ENCODE assay signal across 8 mouse cellular contexts in genomic region chr7:79715187-79715981, GRCm38 (mm10). TPM values are rescaled to one million over a fixed set of nuclear protein-coding genes. Genes with fewer than 3 reads are reported as not detected.
DNase-seq lines count a peak whose midpoint lies in the region; ATAC-seq and TF ChIP-seq lines count a peak whose summit lies in the region.

Gene Kif7 (minus strand): TSS chr7:79715720.

- peak; percentile 52 to 66 for DNase-seq in cerebellum, postnatal 14 days
- no peak for DNase-seq in cerebellum, adult 9-11 months
- peak; percentile 95 for DNase-seq in adrenal gland, postnatal 10 days
- DNase-seq in heart, postnatal 4 days = peak; percentile 89
- DNase-seq in left cerebral cortex, postnatal 25 days (ENCODE audit: low spot score in 2 of 2) = peak; percentile 36 to 40
- DNase-seq in spleen, adult 2 months (ENCODE audit: low read depth in 1 of 2, low spot score in 2 of 2) = peak in 1 of 2 experiments; percentile 32

- no peak for TF ChIP-seq CTCF in spleen, adult 2 months (IDR thresholded peaks at IDR 0.05; ENCODE audit: extremely low read depth, insufficient read depth, insufficient read length, insufficient replicate concordance)

- peaks cover 26% of the 10 kb centered on the region for H3K27me3 ChIP-seq in forebrain, embryonic 13.5 days
- H3K27me3 ChIP-seq in spleen, adult 2 months (ENCODE audit: control insufficient read depth, insufficient read depth, low read length) = peaks cover 7% of the 10 kb centered on the region

- peaks cover 22% of the 10 kb centered on the region for H3K4me1 ChIP-seq in forebrain, embryonic 13.5 days
- H3K4me1 ChIP-seq in spleen, adult 2 months (ENCODE audit: control insufficient read depth, insufficient read depth, insufficient read length) = no peaks in the 10 kb centered on the region

- TF ChIP-seq POLR2A in spleen, adult 2 months (IDR thresholded peaks at IDR 0.05; ENCODE audit: low read depth, low read length) = no peak

- H3K9ac ChIP-seq in forebrain, embryonic 13.5 days = peak within 1 kb of the TSS; percentile 77

- peak within 1 kb of the TSS; percentile 67 for H3K4me3 ChIP-seq in forebrain, embryonic 13.5 days
- peak within 1 kb of the TSS; percentile 60 for H3K4me3 ChIP-seq in spleen, adult 2 months (ENCODE audit: extremely low read depth, insufficient read depth, insufficient read length)

- H3K36me3 ChIP-seq in forebrain, embryonic 13.5 days (ENCODE audit: poor library complexity, severe bottlenecking) = no peaks in the 10 kb centered on the region
- no peaks in the 10 kb centered on the region for H3K36me3 ChIP-seq in spleen, adult 2 months (ENCODE audit: control insufficient read depth, insufficient read depth, low read length)

- peak within 1 kb of the TSS; percentile 83 for H3K4me2 ChIP-seq in forebrain, embryonic 13.5 days

- H3K9me3 ChIP-seq in forebrain, embryonic 13.5 days (replicated peaks) = 0 out of 2 replicates have a peak, but pooled peaks cover 3% of the 10 kb centered on the region

- 1% methylated on average over 49 of the region's 55 CpGs for WGBS in forebrain, embryonic 13.5 days
- WGBS in spleen, adult 2 months = 1% methylated on average over 51 of the region's 55 CpGs

- intact Hi-C loops in left cerebral cortex, postnatal 25 days (cut with DNase I) = loop anchor here (5.0 kb wide), 1 partner anchor 53 kb away; the partner anchor contains the start of gene Ticrr

- ATAC-seq in forebrain, embryonic 13.5 days = peak; percentile 91
- ATAC-seq in megakaryocyte-erythroid progenitor cell, adult 5-6 weeks (replicated peaks; ENCODE audit: low FRiP score, low TSS enrichment, poor library complexity, severe bottlenecking) = peak; percentile 71

- H3K27ac ChIP-seq in forebrain, embryonic 13.5 days = no peak within 1 kb of the TSS
- no peak within 1 kb of the TSS for H3K27ac ChIP-seq in spleen, adult 2 months (ENCODE audit: insufficient read depth, low read length)

RNA-seq across cellular contexts. Expression of gene Kif7, which starts in this region (rescaled TPM):
- total RNA-seq in adrenal gland, postnatal 10 days (2021) = 1 to 10 TPM; 4.9 to 5.7 TPM
- polyA plus RNA-seq in forebrain, embryonic 13.5 days (2015; fragmentation: Nextera tagmentation; extraction: Ambion mirVana) = 3.0 and 3.5 TPM in 2 replicates
- 1 to 10 TPM; 4.9 to 5.4 TPM for total RNA-seq in heart, postnatal 4 days (2021)
- total RNA-seq in left cerebral cortex, postnatal 25 days (2021) = 1 to 10 TPM; 1.1 to 1.7 TPM
- total RNA-seq in megakaryocyte-erythroid progenitor cell, adult 5-6 weeks (2014; fragmentation: Nextera tagmentation) = 0.28 and 0.79 TPM in 2 replicates
- total RNA-seq in megakaryocyte-erythroid progenitor cell, adult 5-6 weeks (2017) = 1.8 and 2.5 TPM in 2 replicates
- 0.98 and 1.4 TPM in 2 replicates for polyA plus RNA-seq in spleen, adult 2 months (2012; rRNA removed)
